9 mouse cellular contexts compared by ENCODE assay signal in genomic region chr13:30993819-30994218, GRCm38 (mm10). TPM values are rescaled to one million over a fixed set of nuclear protein-coding genes. Genes with fewer than 3 reads are reported as not detected.
DNase-seq lines count a peak whose midpoint lies in the region; ATAC-seq lines count a peak whose summit lies in the region.
"Had no signal": no experiment of that assay in that cellular context is flagged by ENCODE, and none has a peak within 500 bp of the region (broad histone marks: within the 10 kb centered on the region; RNA-seq: fewer than 3 reads in every experiment).

No protein-coding gene starts in this region.

- DNase-seq in intestine, embryonic 14.5 days (ENCODE audit: low spot score), result peak; percentile 82
- peak; percentile 85 for DNase-seq in R1 (ENCODE audit: low read depth, low spot score)
- peak; percentile 72 for DNase-seq in embryo, embryonic 9.5 days (ENCODE audit: extremely low spot score)
- DNase-seq in hindbrain, embryonic 14.5 days (ENCODE audit: low spot score), result peak; percentile 88
- peak; percentile 69 to 86 for DNase-seq in left cerebral cortex, postnatal 25 days (ENCODE audit: low spot score in 2 of 2)
- DNase-seq in thymus, postnatal 14 days, result peak; percentile 58

- H3K36me3 ChIP-seq in intestine, embryonic 14.5 days (ENCODE audit: control insufficient read depth, insufficient read depth, low read length), result no peaks in the 10 kb centered on the region
- no peaks in the 10 kb centered on the region for H3K36me3 ChIP-seq in intestine, embryonic 15.5 days
- no peaks in the 10 kb centered on the region for H3K36me3 ChIP-seq in hindbrain, embryonic 14.5 days (replicated peaks; ENCODE audit: control insufficient read depth, insufficient read depth)
- H3K36me3 ChIP-seq in midbrain, embryonic 16.5 days (ENCODE audit: control insufficient read depth, insufficient read depth, low read length), result no peaks in the 10 kb centered on the region

- no peaks in the 10 kb centered on the region for H3K27me3 ChIP-seq in intestine, embryonic 14.5 days (replicated peaks; ENCODE audit: control insufficient read depth, insufficient read depth, low read length)
- no peaks in the 10 kb centered on the region for H3K27me3 ChIP-seq in intestine, embryonic 15.5 days (replicated peaks)
- no peaks in the 10 kb centered on the region for H3K27me3 ChIP-seq in hindbrain, embryonic 14.5 days (ENCODE audit: control insufficient read depth, insufficient read depth, low read length)
- H3K27me3 ChIP-seq in midbrain, embryonic 16.5 days (ENCODE audit: control insufficient read depth, insufficient read depth, low read depth, low read length), result no peaks in the 10 kb centered on the region

- H3K4me3 ChIP-seq in intestine, embryonic 14.5 days (ENCODE audit: low read depth, low read length), result no peak overlapping the region
- no peak overlapping the region for H3K4me3 ChIP-seq in intestine, embryonic 15.5 days (replicated peaks)
- H3K4me3 ChIP-seq in hindbrain, embryonic 14.5 days (replicated peaks; ENCODE audit: low read length), result no peak overlapping the region
- no peak overlapping the region for H3K4me3 ChIP-seq in midbrain, embryonic 16.5 days (ENCODE audit: low read depth, low read length)

- intact Hi-C loops in left cerebral cortex, postnatal 25 days (cut with DNase I), result loop anchor here (10.0 kb wide), 1 partner anchor 429 kb away; no protein-coding TSS in a partner anchor

- H3K4me1 ChIP-seq in intestine, embryonic 14.5 days (replicated peaks; ENCODE audit: control insufficient read depth, insufficient read depth, low read length), result peaks cover 6% of the 10 kb centered on the region; the same call in 1 of the 2 replicates
- no peaks in the 10 kb centered on the region for H3K4me1 ChIP-seq in intestine, embryonic 15.5 days (replicated peaks)
- no peaks in the 10 kb centered on the region for H3K4me1 ChIP-seq in hindbrain, embryonic 14.5 days (replicated peaks; ENCODE audit: control insufficient read depth, insufficient read depth, low read length)
- no peaks in the 10 kb centered on the region for H3K4me1 ChIP-seq in midbrain, embryonic 16.5 days (ENCODE audit: control insufficient read depth, insufficient read depth, low read length)

- no peak for ATAC-seq in intestine, embryonic 14.5 days (replicated peaks; ENCODE audit: low FRiP score, low TSS enrichment, low read depth)
- no peak for ATAC-seq in intestine, embryonic 15.5 days
- ATAC-seq in hindbrain, embryonic 14.5 days (ENCODE audit: low FRiP score), result no peak; the same call in 1 of the 2 replicates
- ATAC-seq in midbrain, embryonic 16.5 days, result peak; percentile 94

- WGBS in intestine, embryonic 14.5 days, result 33% methylated on average over 3 of the region's 3 CpGs
- 39% methylated on average over 3 of the region's 3 CpGs for WGBS in intestine, embryonic 15.5 days
- WGBS in hindbrain, embryonic 14.5 days, result 35% methylated on average over 3 of the region's 3 CpGs
- WGBS in midbrain, embryonic 16.5 days, result 27% methylated on average over 3 of the region's 3 CpGs

- no peak overlapping the region for H3K4me2 ChIP-seq in intestine, embryonic 14.5 days (ENCODE audit: low read length)
- no peak overlapping the region for H3K4me2 ChIP-seq in intestine, embryonic 15.5 days (replicated peaks)
- H3K4me2 ChIP-seq in hindbrain, embryonic 14.5 days (replicated peaks), result no peak overlapping the region
- H3K4me2 ChIP-seq in midbrain, embryonic 16.5 days (ENCODE audit: low read length), result no peak overlapping the region

- H3K9me3 ChIP-seq in intestine, embryonic 14.5 days (ENCODE audit: control insufficient read depth, low read length), result no peaks in the 10 kb centered on the region
- no peaks in the 10 kb centered on the region for H3K9me3 ChIP-seq in intestine, embryonic 15.5 days
- H3K9me3 ChIP-seq in hindbrain, embryonic 14.5 days (ENCODE audit: control insufficient read depth, low read length), result no peaks in the 10 kb centered on the region
- H3K9me3 ChIP-seq in midbrain, embryonic 16.5 days (replicated peaks; ENCODE audit: control insufficient read depth, low read length, poor library complexity, severe bottlenecking), result no peaks in the 10 kb centered on the region

- H3K27ac ChIP-seq in intestine, embryonic 14.5 days (ENCODE audit: low read depth), result no peak overlapping the region
- no peak overlapping the region for H3K27ac ChIP-seq in intestine, embryonic 15.5 days
- H3K27ac ChIP-seq in hindbrain, embryonic 14.5 days, result no peak overlapping the region
- no peak overlapping the region for H3K27ac ChIP-seq in midbrain, embryonic 16.5 days (ENCODE audit: low read length)

- H3K9ac ChIP-seq in intestine, embryonic 14.5 days (ENCODE audit: low read length), result no peak overlapping the region
- H3K9ac ChIP-seq in intestine, embryonic 15.5 days, result no peak overlapping the region
- H3K9ac ChIP-seq in hindbrain, embryonic 14.5 days, result no peak overlapping the region
- no peak overlapping the region for H3K9ac ChIP-seq in midbrain, embryonic 16.5 days (ENCODE audit: low read depth, low read length)

RNA-seq across cellular contexts. Expression of gene Gm5447, which starts 19.8 kb away (rescaled TPM):
- polyA plus RNA-seq in intestine, embryonic 14.5 days (2014; fragmentation: Nextera tagmentation; extraction: Ambion mirVana), result 0.09 TPM in 1 of 2 replicates, not detected in the other
- 0.13 and 0.30 TPM in 2 replicates for polyA plus RNA-seq in intestine, embryonic 15.5 days (2015; fragmentation: Nextera tagmentation; extraction: Ambion mirVana)
- polyA plus RNA-seq in hindbrain, embryonic 14.5 days (2014; fragmentation: Nextera tagmentation; extraction: Ambion mirVana), result not detected in 2 replicates
- total RNA-seq in left cerebral cortex, postnatal 25 days (2021), result not detected
- polyA plus RNA-seq in midbrain, embryonic 16.5 days (2015; fragmentation: Nextera tagmentation; extraction: Ambion mirVana), result 0.11 TPM in 1 of 2 replicates, not detected in the other
- polyA plus RNA-seq: liver, embryonic 16.5 days had no signal

RNA-seq across cellular contexts. Expression of gene Exoc2, which starts 19.9 kb away (rescaled TPM):
- polyA plus RNA-seq in intestine, embryonic 14.5 days (2014; fragmentation: Nextera tagmentation; extraction: Ambion mirVana), result 31.8 and 40.7 TPM in 2 replicates
- 24.6 and 27.9 TPM in 2 replicates for polyA plus RNA-seq in intestine, embryonic 15.5 days (2015; fragmentation: Nextera tagmentation; extraction: Ambion mirVana)
- 58.6 and 59.9 TPM in 2 replicates for polyA plus RNA-seq in hindbrain, embryonic 14.5 days (2014; fragmentation: Nextera tagmentation; extraction: Ambion mirVana)
- 10 to 100 TPM; 39.5 to 40.6 TPM for total RNA-seq in left cerebral cortex, postnatal 25 days (2021)
- 58.6 and 60.4 TPM in 2 replicates for polyA plus RNA-seq in midbrain, embryonic 16.5 days (2015; fragmentation: Nextera tagmentation; extraction: Ambion mirVana)

RNA-seq across cellular contexts. Expression of gene Hus1b, which starts 46.3 kb away (rescaled TPM):
- 0.15 TPM in 1 of 2 replicates, not detected in the other for polyA plus RNA-seq in intestine, embryonic 14.5 days (2014; fragmentation: Nextera tagmentation; extraction: Ambion mirVana)
- polyA plus RNA-seq in intestine, embryonic 15.5 days (2015; fragmentation: Nextera tagmentation; extraction: Ambion mirVana), result not detected in 2 replicates
- not detected in 2 replicates for polyA plus RNA-seq in hindbrain, embryonic 14.5 days (2014; fragmentation: Nextera tagmentation; extraction: Ambion mirVana)
- total RNA-seq in left cerebral cortex, postnatal 25 days (2021), result under 1 TPM; 0.27 to 0.71 TPM
- polyA plus RNA-seq in midbrain, embryonic 16.5 days (2015; fragmentation: Nextera tagmentation; extraction: Ambion mirVana), result not detected in 2 replicates
